Mouse (Mus musculus) small intestine, adult 2 months (tissue): ENCODE measurements around the gene Zfp316.

Experiments used
- CTCF ChIP-seq: fragments of 200-500 bp; IDR thresholded peaks from 2 replicates; pipeline ENCODE4 v1.5.1; 2012; ENCODE audit warnings: low read depth, mild to moderate bottlenecking, control low read depth, inconsistent platforms, low read length, moderate library complexity, mixed read lengths; ENCODE audit not compliant: insufficient replicate concordance, insufficient read length; ENCODE audit errors: extremely low read depth
- POLR2A ChIP-seq: fragments of 200-500 bp; IDR thresholded peaks from 2 replicates; pipeline ENCODE4 v1.6.1; 2012; ENCODE audit warnings: low read depth, mild to moderate bottlenecking, control low read depth, inconsistent platforms, low read length, moderate library complexity

DNA sequence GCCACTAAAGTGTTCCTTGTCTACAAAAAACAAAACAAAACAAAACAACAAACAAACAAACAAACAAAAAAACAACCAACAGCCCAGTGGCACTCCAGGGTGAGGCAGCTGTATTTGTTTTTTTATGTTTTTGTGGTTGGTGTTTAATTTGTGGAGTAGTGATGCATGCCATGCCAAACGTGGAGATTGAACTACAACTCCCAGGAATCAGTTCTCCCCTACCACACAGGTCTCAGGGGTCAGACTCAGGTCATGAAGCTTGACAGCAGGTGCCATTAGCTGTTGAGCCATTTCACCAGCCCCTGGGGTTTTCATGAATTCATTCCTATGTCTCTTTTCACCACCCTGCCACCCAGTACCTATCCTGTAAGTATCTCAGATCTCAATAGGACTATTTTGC, 4.4 kb downstream of the Zfp316 start:
- no peak for TF ChIP-seq CTCF
- TF ChIP-seq POLR2A: no peak
